Mouse (Mus musculus) liver, adult 2 months (tissue): Measurements from ENCODE around the gene Tmem69. TPM values are rescaled to one million over a fixed set of nuclear protein-coding genes. Genes with fewer than 3 reads are reported as not detected.

Experiments used
- DNase-seq: peaks from one replicate; pipeline ENCODE4 v3.0.0-alpha.2; 2011; ENCODE audit warnings: low read depth, low spot score; ENCODE audit errors: extremely low read depth
- H3K27ac ChIP-seq: fragments of 200-500 bp; replicated peaks from 2 replicates; pipeline ENCODE4 v1.5.1; 2012; ENCODE audit warnings: low read depth, mild to moderate bottlenecking, control low read depth, inconsistent platforms, low read length; ENCODE audit not compliant: insufficient read depth
- H3K27me3 ChIP-seq: fragments of 200-500 bp; 2 replicates; pipeline ENCODE4 v1.6.1; 2012; ENCODE audit warnings: mild to moderate bottlenecking, moderate library complexity, low read length, inconsistent platforms; ENCODE audit not compliant: control insufficient read depth, insufficient read depth
- H3K36me3 ChIP-seq: fragments of 200-500 bp; 2 replicates; pipeline ENCODE4 v1.6.1; 2012; ENCODE audit warnings: low read length, inconsistent platforms; ENCODE audit not compliant: control insufficient read depth, insufficient read depth
- H3K4me1 ChIP-seq: fragments of 200-500 bp; 2 replicates; pipeline ENCODE4 v1.6.1; 2011; ENCODE audit warnings: low read length; ENCODE audit not compliant: control insufficient read depth, insufficient read depth
- H3K4me3 ChIP-seq: fragments of 200-500 bp; 2 replicates; pipeline ENCODE4 v1.5.1; 2011; ENCODE audit warnings: low read depth, mild to moderate bottlenecking, control low read depth, low read length, moderate library complexity; ENCODE audit not compliant: insufficient read depth
- H3K79me2 ChIP-seq: fragments of 200-500 bp; 2 replicates; pipeline ENCODE4 v1.6.1; 2012; ENCODE audit warnings: inconsistent platforms, mild to moderate bottlenecking, low read length, moderate library complexity; ENCODE audit not compliant: control insufficient read depth, insufficient read depth
- H3K9ac ChIP-seq: fragments of 200-500 bp; 2 replicates; pipeline ENCODE4 v1.6.1; 2012; ENCODE audit warnings: low read depth, mild to moderate bottlenecking, control low read depth, inconsistent platforms, low read length
- CTCF ChIP-seq: fragments of 200-500 bp; IDR thresholded peaks from 2 replicates; pipeline ENCODE4 v1.5.1; 2011; ENCODE audit warnings: low read depth, low read length, control low read depth
- POLR2A ChIP-seq: fragments of 200-500 bp; IDR thresholded peaks from 2 replicates; pipeline ENCODE4 v1.6.1; 2011; ENCODE audit warnings: low read length, control low read depth; ENCODE audit not compliant: insufficient read depth; ENCODE audit errors: extremely low read depth
- WGBS: fragments of 180-500 bp; shearing (Covaris S2); methylation state at CpG from one replicate; pipeline ENCODE4 v1.1.7; 2018; 5-methylcytosine and 5-hydroxymethylcytosine counted together
- polyA plus RNA-seq: library from polyadenylated mRNA; depleted of rRNA; stranded (reverse); fragments of >200 nt; gene quantifications from 2 replicates; pipeline ENCODE4 v1.2.3, GENCODE M21; 2012
- total RNA-seq: library from RNA; depleted of rRNA; stranded (reverse); fragments of >200 nt; gene quantifications from 2 replicates; pipeline ENCODE4 v1.2.3, GENCODE M21; 2014

Gene Tmem69
- total and polyA plus RNA-seq, 2 experiments = 4.3 to 6.8 TPM

DNA sequence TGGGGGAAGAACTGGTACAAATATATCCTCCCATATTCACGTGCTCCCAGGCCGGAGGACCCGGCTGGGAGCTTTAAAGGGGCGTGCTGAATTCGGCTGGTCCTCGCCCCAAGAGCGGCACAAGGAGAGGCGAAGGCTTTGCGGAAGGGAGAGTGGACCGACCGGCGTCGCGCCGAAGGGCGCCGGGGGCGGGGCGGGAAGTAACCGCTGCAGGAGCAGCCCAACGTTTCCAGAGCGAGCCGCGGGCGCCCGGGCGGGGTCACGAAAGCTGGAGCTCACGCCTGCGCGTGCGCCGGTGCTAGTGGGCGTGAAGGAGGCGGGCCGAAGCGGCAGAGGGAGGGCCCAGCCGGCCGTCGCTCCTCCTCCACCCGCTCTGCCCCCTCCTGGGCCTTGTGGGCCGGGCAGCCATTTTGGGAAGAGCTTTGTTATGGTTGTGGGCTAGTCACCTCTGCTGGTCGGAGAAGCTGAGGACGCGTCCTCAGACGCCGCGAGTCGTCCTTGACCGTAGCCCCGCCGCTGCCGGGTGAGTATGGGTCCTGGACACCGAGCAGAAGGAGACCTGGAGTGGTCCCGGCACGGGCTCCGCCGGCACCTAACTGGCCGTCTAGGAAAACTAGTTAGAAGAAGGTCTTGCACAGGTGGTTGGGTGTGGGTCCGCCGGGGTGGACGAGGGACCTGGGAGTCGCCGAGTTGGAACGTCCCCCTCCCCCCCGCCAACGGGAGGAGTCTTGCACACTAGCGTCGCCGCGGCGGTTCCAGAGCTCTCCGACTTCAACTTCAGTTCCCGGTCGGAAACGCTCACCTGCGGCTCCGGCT lies 1.8 kb upstream of the Tmem69 start, which contains the start of gene Gpbp1l1:
TSS of gene Gpbp1l1 (plus strand) at position 353 of the 816 bp plus-strand sequence.
- H3K79me2 ChIP-seq = peaks cover 17% of the 10 kb centered on the region; the same call in 1 of the 2 replicates
- peak within 1 kb of the TSS; percentile 97 for H3K9ac ChIP-seq
- H3K4me3 ChIP-seq = peak within 1 kb of the TSS; percentile 97
- WGBS = under 1% methylated on average over 78 of the region's 78 CpGs
- peaks cover 7% of the 10 kb centered on the region; the same call in 1 of the 2 replicates for H3K36me3 ChIP-seq
- no peaks in the 10 kb centered on the region for H3K27me3 ChIP-seq
- H3K4me1 ChIP-seq = peaks cover 2% of the 10 kb centered on the region; the same call in 1 of the 2 replicates
- peak; percentile 83 for DNase-seq
- TF ChIP-seq POLR2A (0 out of 2 replicates have a peak, but pooled peaks have one; percentile 65), CTCF (peak; percentile 33)
- peak within 1 kb of the TSS; percentile 97 for H3K27ac ChIP-seq

DNA sequence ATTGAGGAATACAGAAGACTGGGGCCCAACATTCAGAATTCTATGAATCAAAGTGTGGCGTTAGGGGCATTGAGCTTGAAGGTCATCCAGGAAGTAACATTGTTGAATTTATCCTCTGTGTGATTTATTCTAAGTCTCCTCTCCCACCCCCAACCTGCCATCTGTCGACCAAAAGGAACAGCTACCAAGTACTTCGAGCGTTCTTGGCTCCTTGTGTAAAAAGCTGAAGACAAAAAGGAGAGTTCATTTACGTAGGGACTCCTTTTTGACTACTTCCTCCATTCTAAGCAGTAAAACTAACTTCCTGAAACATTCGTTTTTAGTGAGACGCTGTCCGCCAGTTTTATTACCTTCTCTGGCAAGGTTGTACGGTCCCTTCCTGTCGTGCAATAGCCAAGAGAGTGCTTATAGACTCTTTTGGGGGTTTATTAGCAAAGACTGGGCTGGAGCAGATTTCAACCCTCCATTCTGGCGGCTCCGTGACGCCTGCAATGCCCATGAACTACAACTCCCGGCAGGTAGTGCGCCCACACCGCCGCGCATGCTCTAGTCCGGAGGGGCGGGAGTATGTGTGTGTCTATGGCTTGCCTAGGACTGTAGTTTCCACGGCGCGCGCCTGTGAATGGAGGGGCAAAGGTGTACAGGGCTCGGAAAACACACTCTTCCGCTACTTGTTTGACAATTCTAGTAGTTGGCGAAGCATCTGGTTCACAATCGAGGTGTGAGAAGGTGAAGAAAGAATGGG lies 997 bp upstream of the Tmem69 start:
- Histone ChIP-seq H3K79me2 (peaks cover 9% of the 10 kb centered on the region; the same call in 1 of the 2 replicates), H3K4me1 (peaks cover 2% of the 10 kb centered on the region; the same call in 1 of the 2 replicates), H3K9ac (peak overlapping the region; percentile 83), H3K4me3 (peak overlapping the region; percentile 73), H3K27ac (peak overlapping the region; percentile 93), H3K36me3 (peaks cover 7% of the 10 kb centered on the region; the same call in 1 of the 2 replicates), H3K27me3 (no peaks in the 10 kb centered on the region)
- peak; percentile 73; the same call in 1 of the 2 replicates for TF ChIP-seq POLR2A
- TF ChIP-seq CTCF = no peak
- DNase-seq = peak; percentile 84
- under 1% methylated on average over 28 of the region's 28 CpGs for WGBS

DNA sequence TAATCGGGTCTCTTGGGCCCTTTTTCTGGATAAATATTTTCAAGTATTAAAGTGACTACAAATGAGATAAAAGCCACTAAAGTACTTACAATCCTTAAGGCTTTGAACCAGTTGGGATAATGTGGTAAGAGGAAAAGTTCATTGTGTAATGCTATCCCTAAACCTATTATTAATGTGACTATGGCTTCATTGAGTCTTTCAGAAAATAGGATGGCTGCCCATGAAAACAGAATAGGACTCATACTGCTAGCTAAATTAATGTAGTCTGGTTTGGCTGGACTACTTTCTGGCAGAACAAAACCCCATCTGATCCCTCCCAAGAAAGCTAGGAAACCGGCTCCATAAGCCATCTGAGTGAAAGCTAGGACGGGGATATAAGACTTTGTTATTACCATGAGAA lies 2.7 kb downstream of the Tmem69 start:
- no peak overlapping the region for H3K9ac ChIP-seq
- H3K36me3 ChIP-seq = peaks cover 7% of the 10 kb centered on the region; the same call in 1 of the 2 replicates
- H3K79me2 ChIP-seq = peaks cover 3% of the 10 kb centered on the region; the same call in 1 of the 2 replicates
- no peaks in the 10 kb centered on the region; the same call in 1 of the 2 replicates for H3K4me1 ChIP-seq
- no peak overlapping the region for H3K27ac ChIP-seq
- TF ChIP-seq POLR2A = no peak
- no peak for TF ChIP-seq CTCF
- WGBS = 90% methylated on average over 3 of the region's 3 CpGs
- DNase-seq = no peak
- no peak overlapping the region for H3K4me3 ChIP-seq
- H3K27me3 ChIP-seq = no peaks in the 10 kb centered on the region

- peaks cover 7% of the 10 kb centered on the region; the same call in 1 of the 2 replicates for H3K36me3 ChIP-seq
- TF ChIP-seq CTCF (no peak), POLR2A (no peak)
- no peaks in the 10 kb centered on the region for H3K27me3 ChIP-seq
- no peak for DNase-seq
- no peaks in the 10 kb centered on the region; the same call in 1 of the 2 replicates for H3K4me1 ChIP-seq
- H3K79me2 ChIP-seq = no peaks in the 10 kb centered on the region
- WGBS = 100% methylated on average over 1 of the region's 1 CpGs
- H3K27ac ChIP-seq = no peak overlapping the region
- H3K9ac ChIP-seq = no peak overlapping the region
- no peak overlapping the region for H3K4me3 ChIP-seq
These were observed 5.3 kb downstream of the Tmem69 start for GRCm38 (mm10) chr4:116550432-116550831.

GRCm38 (mm10) chr4:116537737-116538136 lies 18.0 kb downstream of the Tmem69 start:
- H3K79me2 ChIP-seq = no peaks in the 10 kb centered on the region
- no peak overlapping the region for H3K9ac ChIP-seq
- peaks cover 20% of the 10 kb centered on the region for H3K36me3 ChIP-seq
- H3K4me1 ChIP-seq = no peaks in the 10 kb centered on the region
- no peaks in the 10 kb centered on the region for H3K27me3 ChIP-seq
- no peak overlapping the region for H3K27ac ChIP-seq
- WGBS = 94% methylated on average over 3 of the region's 3 CpGs
- H3K4me3 ChIP-seq = no peak overlapping the region
- no peak for DNase-seq
- TF ChIP-seq CTCF = no peak
- no peak for TF ChIP-seq POLR2A
